Mouse (Mus musculus): ENCODE measurements around the gene Cd6. TPM values are rescaled to one million over a fixed set of nuclear protein-coding genes. Genes with fewer than 3 reads are reported as not detected.

The Cd6 gene
- polyA plus RNA-seq, 1 experiment from 2014 or later = not detected

- H3K27me3 ChIP-seq = no peaks in the 10 kb centered on the region
- H3K4me3 ChIP-seq (replicated peaks) = no peak overlapping the region
- no peak overlapping the region for H3K27ac ChIP-seq (replicated peaks)
- no peak overlapping the region for H3K4me2 ChIP-seq
- H3K4me1 ChIP-seq (replicated peaks) = no peaks in the 10 kb centered on the region
- H3K9ac ChIP-seq = no peak overlapping the region
- WGBS (ENCODE audit: insufficient replicate concordance) = 38% methylated on average over 6 of the region's 6 CpGs
- H3K36me3 ChIP-seq (replicated peaks) = no peaks in the 10 kb centered on the region
- no peak for ATAC-seq (ENCODE audit: insufficient read depth)
- no peaks in the 10 kb centered on the region for H3K9me3 ChIP-seq (replicated peaks)
These were observed 18.4 kb downstream of the Cd6 start for GRCm38 (mm10) chr19:10811471-10811870.

DNA sequence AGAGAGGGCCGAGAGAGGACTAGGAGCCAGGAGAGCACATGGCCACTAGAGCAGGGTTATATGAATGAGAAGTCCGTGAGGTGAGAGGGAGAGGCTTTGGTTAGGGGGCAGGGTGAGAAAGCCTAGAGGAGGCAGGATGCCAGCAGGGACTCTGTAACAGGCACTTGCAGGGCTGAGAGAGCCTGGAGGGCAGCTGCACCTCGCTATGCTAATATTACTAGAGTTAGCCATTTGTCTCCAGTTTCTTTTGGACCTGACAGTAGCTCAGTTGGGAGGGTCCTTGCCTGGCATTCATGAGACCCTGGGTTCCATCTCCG lies 19.7 kb downstream of the Cd6 start:
- WGBS (ENCODE audit: insufficient replicate concordance) = 62% methylated on average over 4 of the region's 4 CpGs
- no peak for ATAC-seq (ENCODE audit: insufficient read depth)
- H3K36me3 ChIP-seq (replicated peaks) = no peaks in the 10 kb centered on the region
- no peaks in the 10 kb centered on the region for H3K27me3 ChIP-seq
- H3K4me2 ChIP-seq = no peak overlapping the region
- no peaks in the 10 kb centered on the region for H3K9me3 ChIP-seq (replicated peaks)
- no peak overlapping the region for H3K9ac ChIP-seq
- H3K4me1 ChIP-seq (replicated peaks) = no peaks in the 10 kb centered on the region
- H3K27ac ChIP-seq (replicated peaks) = no peak overlapping the region
- no peak overlapping the region for H3K4me3 ChIP-seq (replicated peaks)

DNA sequence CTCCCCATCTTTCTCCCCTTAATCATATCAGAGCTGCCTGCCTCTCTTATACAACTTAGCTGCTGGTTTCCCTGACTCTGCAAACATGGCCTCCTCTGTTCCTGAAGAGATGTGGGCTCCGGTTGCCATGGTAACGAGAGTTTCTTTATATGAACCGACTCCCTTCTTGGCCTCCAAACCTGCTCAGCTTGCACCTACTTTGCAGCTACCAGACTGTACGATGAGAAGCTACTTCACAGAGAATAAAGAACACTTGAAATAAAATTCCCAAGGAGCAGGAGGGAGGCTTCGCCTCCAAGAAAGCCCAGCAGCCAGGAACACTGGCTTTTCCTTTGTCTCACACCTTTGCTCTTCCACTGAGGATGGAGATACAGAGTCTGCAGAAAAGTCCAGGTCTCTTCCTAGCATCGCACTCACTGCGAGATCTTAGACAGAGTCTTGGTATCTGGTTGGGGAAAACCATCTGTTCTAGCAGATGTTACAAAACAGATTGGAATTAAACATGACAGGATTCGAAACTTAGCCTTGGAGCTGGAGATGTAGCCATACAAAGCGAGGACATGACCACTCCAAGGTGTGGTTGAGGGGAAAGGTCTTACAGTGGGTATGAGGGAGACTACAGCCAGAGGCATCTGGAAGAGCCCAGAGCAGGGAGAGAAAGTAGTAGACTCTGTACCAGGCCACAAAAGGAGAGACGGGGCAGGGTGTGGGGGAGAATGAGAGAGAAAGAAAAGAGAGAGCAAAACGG lies 20.3 kb downstream of the Cd6 start:
- no peak overlapping the region for H3K4me3 ChIP-seq (replicated peaks)

DNA sequence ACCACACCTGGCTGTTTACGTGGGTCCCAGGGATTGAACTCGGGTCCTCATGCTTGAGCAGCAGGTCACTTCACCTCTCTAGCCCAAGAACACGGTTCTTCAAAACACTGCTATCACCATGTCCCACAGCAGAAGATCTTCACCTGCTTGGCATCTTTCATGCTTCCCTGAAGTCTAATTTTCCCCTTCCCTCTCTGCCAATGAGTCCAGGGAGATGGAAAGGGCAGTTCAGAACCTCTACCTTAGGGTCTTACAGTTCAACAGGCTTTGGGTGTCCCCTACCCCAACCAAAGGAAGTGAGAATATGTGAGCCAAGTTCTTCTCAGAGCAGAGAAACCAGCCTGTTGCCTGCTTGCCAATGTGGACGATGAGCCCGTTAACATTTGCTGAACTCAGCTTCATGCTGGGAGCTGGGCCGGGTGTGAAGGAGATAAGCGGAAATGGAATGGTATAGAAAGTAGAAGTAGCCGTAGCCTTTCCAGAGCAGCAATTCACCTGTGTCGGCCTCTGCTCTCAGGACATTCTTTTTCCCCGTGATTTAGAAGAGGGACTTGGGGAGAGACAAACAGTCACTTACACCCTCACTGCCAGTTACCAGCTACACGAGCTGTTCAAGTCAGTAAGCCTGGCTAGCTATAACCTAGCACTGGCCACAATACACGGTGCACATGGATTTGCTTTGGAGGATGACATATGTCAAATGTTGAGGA lies 21.2 kb downstream of the Cd6 start:
- Histone ChIP-seq H3K9ac (no peak overlapping the region), H3K9me3 (replicated peaks) (no peaks in the 10 kb centered on the region), H3K27ac (replicated peaks) (no peak overlapping the region), H3K4me2 (no peak overlapping the region), H3K4me1 (replicated peaks) (no peaks in the 10 kb centered on the region), H3K36me3 (replicated peaks) (no peaks in the 10 kb centered on the region), H3K27me3 (no peaks in the 10 kb centered on the region), H3K4me3 (replicated peaks) (no peak overlapping the region)
- 61% methylated on average over 12 of the region's 12 CpGs for WGBS (ENCODE audit: insufficient replicate concordance)
- ATAC-seq (ENCODE audit: insufficient read depth) = no peak

More for the DNA sequence above, 20.3 kb downstream of the Cd6 start:
- Histone ChIP-seq H3K9ac (no peak overlapping the region), H3K27ac (replicated peaks) (no peak overlapping the region), H3K4me2 (no peak overlapping the region), H3K36me3 (replicated peaks) (no peaks in the 10 kb centered on the region), H3K27me3 (no peaks in the 10 kb centered on the region), H3K9me3 (replicated peaks) (no peaks in the 10 kb centered on the region), H3K4me1 (replicated peaks) (no peaks in the 10 kb centered on the region)
- WGBS (ENCODE audit: insufficient replicate concordance) = 62% methylated on average over 11 of the region's 11 CpGs
- no peak for ATAC-seq (ENCODE audit: insufficient read depth)

DNA sequence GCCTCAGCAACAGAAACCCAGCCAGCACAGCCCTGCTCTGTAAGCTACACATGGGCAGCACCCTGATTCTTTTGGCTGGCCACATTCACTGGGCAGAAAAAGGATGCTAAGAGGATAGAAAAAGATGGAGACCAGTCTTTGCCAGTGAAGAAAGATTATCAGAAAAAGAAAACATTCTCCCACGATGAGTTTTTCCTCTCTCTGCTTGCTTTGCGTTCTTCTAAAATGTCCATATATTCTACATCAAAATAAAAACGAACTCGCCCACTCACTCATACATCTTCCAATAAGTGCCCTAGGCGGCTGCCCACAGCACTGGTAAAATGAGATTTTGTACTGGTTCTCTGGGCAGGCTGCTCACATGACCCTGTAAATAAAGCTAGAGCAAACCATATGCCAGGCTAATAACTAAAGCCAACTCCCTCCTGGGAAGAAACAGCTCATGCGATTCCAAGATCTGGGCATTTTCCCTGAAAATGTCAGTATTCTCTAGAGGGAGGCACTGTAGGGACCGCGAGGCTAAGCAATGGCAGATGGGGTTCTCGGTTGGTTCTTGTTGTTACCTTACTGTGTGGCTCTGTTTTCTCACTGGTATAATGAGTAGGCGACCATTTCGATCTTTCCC lies 24.1 kb downstream of the Cd6 start:
- H3K4me1 ChIP-seq (replicated peaks) = no peaks in the 10 kb centered on the region
- H3K4me3 ChIP-seq (replicated peaks) = no peak overlapping the region
- no peak overlapping the region for H3K4me2 ChIP-seq
- H3K27me3 ChIP-seq = no peaks in the 10 kb centered on the region
- 78% methylated on average over 11 of the region's 11 CpGs for WGBS (ENCODE audit: insufficient replicate concordance)
- no peak for ATAC-seq (ENCODE audit: insufficient read depth)
- no peak overlapping the region for H3K27ac ChIP-seq (replicated peaks)
- no peaks in the 10 kb centered on the region for H3K9me3 ChIP-seq (replicated peaks)
- H3K9ac ChIP-seq = no peak overlapping the region
- H3K36me3 ChIP-seq (replicated peaks) = no peaks in the 10 kb centered on the region

DNA sequence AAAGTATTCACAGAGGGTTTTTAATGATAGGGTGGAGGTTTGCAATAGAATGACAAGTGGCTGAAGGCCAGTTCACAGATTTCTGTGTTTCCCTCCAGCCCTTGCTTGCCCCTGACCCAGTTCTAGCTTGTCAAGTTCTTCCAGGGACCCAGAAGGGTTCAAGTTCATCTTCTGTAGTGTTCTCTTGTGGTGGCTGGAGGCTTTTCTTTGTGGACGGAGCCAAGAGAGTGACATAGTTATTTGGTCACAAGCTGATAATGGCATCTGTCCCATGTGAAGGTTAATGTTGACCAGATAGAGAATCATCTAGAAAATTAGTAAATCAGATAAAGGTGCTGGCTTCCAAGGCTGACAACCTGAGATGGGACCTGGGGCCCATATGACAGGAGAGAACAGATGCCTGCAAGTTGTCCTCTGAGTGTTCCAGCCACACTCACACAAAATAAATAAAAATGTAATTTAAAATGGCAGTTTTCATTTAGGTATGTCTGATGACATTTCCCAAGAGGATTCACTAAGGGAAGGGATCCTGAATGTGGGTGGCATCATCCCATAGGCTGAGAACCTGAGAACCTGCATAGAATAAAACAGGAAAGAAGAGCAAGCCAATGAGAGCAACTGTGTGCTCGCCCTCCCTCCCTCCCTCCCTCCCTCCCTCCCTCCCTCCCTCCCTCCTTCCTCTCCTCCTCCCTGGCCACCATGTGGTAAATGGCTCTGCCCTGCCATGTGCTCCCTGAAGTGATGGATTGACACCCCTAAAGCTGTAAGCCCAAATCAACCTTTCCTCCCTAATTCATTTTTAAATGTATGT lies 24.8 kb downstream of the Cd6 start:
- Histone ChIP-seq H3K27me3 (no peaks in the 10 kb centered on the region), H3K4me3 (replicated peaks) (no peak overlapping the region)

DNA sequence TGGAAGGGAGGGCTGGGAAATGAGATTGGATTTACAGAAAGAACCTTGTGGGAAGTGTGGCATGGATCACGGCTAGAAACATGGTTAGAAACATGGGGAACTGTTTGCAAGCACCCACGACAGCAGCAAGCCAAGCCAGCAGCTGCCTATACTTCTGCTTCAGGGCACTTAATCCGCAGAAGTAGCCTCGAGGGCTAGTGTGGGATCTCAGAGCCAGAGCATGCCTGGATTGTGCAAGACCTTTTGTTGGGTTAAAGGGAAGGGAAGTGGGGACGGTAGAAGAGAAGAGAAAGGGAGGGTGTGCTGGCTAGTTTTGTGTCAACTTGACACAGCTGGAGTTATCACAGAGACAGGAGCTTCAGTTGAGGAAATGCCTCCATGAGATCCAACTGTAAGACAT lies 26.1 kb downstream of the Cd6 start:
- H3K27me3 ChIP-seq = no peaks in the 10 kb centered on the region
- H3K4me2 ChIP-seq = no peak overlapping the region
- no peaks in the 10 kb centered on the region for H3K4me1 ChIP-seq (replicated peaks)
- H3K36me3 ChIP-seq (replicated peaks) = no peaks in the 10 kb centered on the region
- ATAC-seq (ENCODE audit: insufficient read depth) = no peak
- no peaks in the 10 kb centered on the region for H3K9me3 ChIP-seq (replicated peaks)
- no peak overlapping the region for H3K4me3 ChIP-seq (replicated peaks)
- 34% methylated on average over 5 of the region's 5 CpGs for WGBS (ENCODE audit: insufficient replicate concordance)
- H3K9ac ChIP-seq = no peak overlapping the region
- H3K27ac ChIP-seq (replicated peaks) = no peak overlapping the region

More for the DNA sequence above, 24.8 kb downstream of the Cd6 start:
- Histone ChIP-seq H3K9ac (no peak overlapping the region), H3K27ac (replicated peaks) (no peak overlapping the region), H3K4me2 (no peak overlapping the region), H3K4me1 (replicated peaks) (no peaks in the 10 kb centered on the region), H3K36me3 (replicated peaks) (no peaks in the 10 kb centered on the region), H3K9me3 (replicated peaks) (no peaks in the 10 kb centered on the region)
- ATAC-seq (ENCODE audit: insufficient read depth) = no peak
- 63% methylated on average over 2 of the region's 2 CpGs for WGBS (ENCODE audit: insufficient replicate concordance)

- H3K36me3 ChIP-seq (replicated peaks) = no peaks in the 10 kb centered on the region
- no peak overlapping the region for H3K27ac ChIP-seq (replicated peaks)
- no peak for ATAC-seq (ENCODE audit: insufficient read depth)
- H3K4me1 ChIP-seq (replicated peaks) = no peaks in the 10 kb centered on the region
- H3K27me3 ChIP-seq = no peaks in the 10 kb centered on the region
- H3K9ac ChIP-seq = no peak overlapping the region
- no peaks in the 10 kb centered on the region for H3K9me3 ChIP-seq (replicated peaks)
- H3K4me3 ChIP-seq (replicated peaks) = no peak overlapping the region
- 68% methylated on average over 6 of the region's 6 CpGs for WGBS (ENCODE audit: insufficient replicate concordance)
- H3K4me2 ChIP-seq = no peak overlapping the region
These were observed 28.0 kb downstream of the Cd6 start for GRCm38 (mm10) chr19:10801906-10802305.

DNA sequence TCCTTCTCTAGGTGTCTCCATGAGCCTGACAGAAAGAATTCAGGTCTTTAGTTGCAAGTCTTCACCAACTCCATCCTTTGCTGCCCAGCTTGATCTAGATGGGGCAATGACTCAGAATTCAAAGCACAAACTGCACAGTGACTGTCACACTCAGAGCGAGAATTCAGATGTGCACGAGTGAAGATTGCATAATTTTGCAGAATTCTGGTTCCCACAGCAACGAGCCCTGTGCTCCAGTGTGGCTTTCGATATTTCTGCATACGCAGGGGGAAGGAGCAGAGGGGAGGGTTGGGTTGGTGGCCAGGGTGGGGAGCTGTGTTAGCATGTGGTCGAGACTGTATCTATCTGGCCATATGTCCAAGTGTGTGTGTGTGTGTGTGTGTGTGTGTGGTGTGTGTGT lies 28.8 kb downstream of the Cd6 start:
- H3K27me3 ChIP-seq = no peaks in the 10 kb centered on the region
- H3K27ac ChIP-seq (replicated peaks) = no peak overlapping the region
- no peak overlapping the region for H3K9ac ChIP-seq
- H3K4me3 ChIP-seq (replicated peaks) = no peak overlapping the region
- H3K36me3 ChIP-seq (replicated peaks) = no peaks in the 10 kb centered on the region
- H3K4me1 ChIP-seq (replicated peaks) = no peaks in the 10 kb centered on the region
- ATAC-seq (ENCODE audit: insufficient read depth) = no peak
- 30% methylated on average over 6 of the region's 6 CpGs for WGBS (ENCODE audit: insufficient replicate concordance)
- no peaks in the 10 kb centered on the region for H3K9me3 ChIP-seq (replicated peaks)
- no peak overlapping the region for H3K4me2 ChIP-seq

DNA sequence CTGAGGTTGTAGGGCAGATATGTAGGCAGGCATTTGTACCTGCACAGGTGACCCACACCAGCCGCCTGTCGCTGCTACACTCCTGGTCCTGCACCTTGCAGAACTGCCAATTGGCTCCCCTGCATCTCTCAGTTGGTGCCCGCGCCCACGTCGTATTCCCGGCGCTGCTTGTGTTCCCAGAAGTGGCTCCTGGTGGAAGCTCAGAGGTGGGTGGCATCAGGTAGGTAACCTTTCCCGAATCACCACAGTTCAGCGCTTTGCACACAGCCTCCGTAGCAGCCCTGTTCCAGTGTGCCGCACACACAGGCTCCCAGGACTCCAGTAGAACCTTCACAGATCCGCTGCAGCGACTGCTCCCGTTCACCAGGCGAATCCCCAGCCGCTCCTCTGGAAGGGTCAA lies 30.7 kb downstream of the Cd6 start:
- H3K4me1 ChIP-seq (replicated peaks) = no peaks in the 10 kb centered on the region

GRCm38 (mm10) chr19:10798576-10798975 lies 31.3 kb downstream of the Cd6 start:
- ATAC-seq (ENCODE audit: insufficient read depth) = no peak
- Histone ChIP-seq H3K4me2 (no peak overlapping the region), H3K4me1 (replicated peaks) (no peaks in the 10 kb centered on the region), H3K36me3 (replicated peaks) (no peaks in the 10 kb centered on the region), H3K9me3 (replicated peaks) (no peaks in the 10 kb centered on the region), H3K27me3 (no peaks in the 10 kb centered on the region), H3K27ac (replicated peaks) (no peak overlapping the region), H3K4me3 (replicated peaks) (no peak overlapping the region), H3K9ac (no peak overlapping the region)
- 50% methylated on average over 10 of the region's 10 CpGs for WGBS (ENCODE audit: insufficient replicate concordance)

More for the DNA sequence above, 30.7 kb downstream of the Cd6 start:
- Histone ChIP-seq H3K36me3 (replicated peaks) (no peaks in the 10 kb centered on the region), H3K4me3 (replicated peaks) (no peak overlapping the region), H3K4me2 (no peak overlapping the region), H3K9me3 (replicated peaks) (no peaks in the 10 kb centered on the region), H3K27ac (replicated peaks) (no peak overlapping the region), H3K27me3 (no peaks in the 10 kb centered on the region), H3K9ac (no peak overlapping the region)
- no peak for ATAC-seq (ENCODE audit: insufficient read depth)
- WGBS (ENCODE audit: insufficient replicate concordance) = 80% methylated on average over 17 of the region's 17 CpGs

Data from liver, embryonic 15.5 days (tissue).